Mouse (Mus musculus): ENCODE measurements around the gene Bbof1. TPM values are rescaled to one million over a fixed set of nuclear protein-coding genes. Genes with fewer than 3 reads are reported as not detected.

Bbof1 gene
- polyA plus RNA-seq, 1 experiment = 33.0 TPM

DNA sequence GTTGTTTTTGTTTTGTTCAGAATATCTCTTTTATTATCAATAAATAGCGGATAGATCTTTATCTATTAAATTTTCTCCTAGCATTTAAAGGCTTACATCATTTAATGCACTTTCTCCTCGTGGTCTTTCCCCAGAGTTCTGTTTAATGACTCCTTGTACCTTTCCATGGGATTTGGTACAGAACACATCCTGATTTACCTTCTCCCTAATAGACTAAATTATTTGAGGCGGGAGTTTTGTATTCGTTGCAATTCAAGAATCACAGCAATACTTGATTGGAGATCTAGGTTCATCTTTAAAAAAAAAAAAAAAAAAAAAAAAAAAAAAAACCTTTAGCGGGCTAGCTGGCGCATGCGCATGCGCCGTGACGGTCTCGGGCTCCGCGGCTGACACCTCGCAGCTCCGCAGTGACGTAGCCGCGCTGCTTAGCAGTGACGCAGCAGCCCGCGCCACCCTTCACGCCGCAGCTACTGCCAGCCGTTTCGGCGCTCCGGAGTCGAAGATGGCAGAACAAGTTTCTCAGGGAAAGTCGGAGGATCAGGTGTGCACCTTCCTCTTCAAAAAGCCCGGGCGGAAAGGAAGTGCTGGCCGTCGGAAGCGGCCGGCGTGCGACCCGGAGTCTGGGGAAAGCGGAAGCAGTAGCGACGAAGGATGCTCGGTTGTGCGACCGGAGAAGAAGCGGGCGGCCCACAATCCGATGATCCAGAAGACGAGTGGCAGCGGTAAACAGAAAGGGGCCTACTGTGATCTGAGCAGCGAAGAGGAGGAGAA, 8.1 kb downstream of the Bbof1 start, which contains the start of gene Rnf113a2:
Gene Rnf113a2, plus strand, starts transcription at position 363 of the 771 bp plus-strand sequence.
- TF ChIP-seq CTCF (IDR thresholded peaks at IDR 0.05; ENCODE audit: control insufficient read depth, insufficient read depth, insufficient replicate concordance, low read depth, low read length) (no peak), POLR2A (IDR thresholded peaks at IDR 0.05; ENCODE audit: control insufficient read depth, low read depth, low read length) (peak; percentile 90)
- Histone ChIP-seq H3K27ac (ENCODE audit: control insufficient read depth, insufficient read depth, low read depth, low read length) (peak within 1 kb of the TSS; percentile 78), H3K36me3 (ENCODE audit: control insufficient read depth, insufficient read depth, low read length) (peaks cover 3% of the 10 kb centered on the region)

DNA sequence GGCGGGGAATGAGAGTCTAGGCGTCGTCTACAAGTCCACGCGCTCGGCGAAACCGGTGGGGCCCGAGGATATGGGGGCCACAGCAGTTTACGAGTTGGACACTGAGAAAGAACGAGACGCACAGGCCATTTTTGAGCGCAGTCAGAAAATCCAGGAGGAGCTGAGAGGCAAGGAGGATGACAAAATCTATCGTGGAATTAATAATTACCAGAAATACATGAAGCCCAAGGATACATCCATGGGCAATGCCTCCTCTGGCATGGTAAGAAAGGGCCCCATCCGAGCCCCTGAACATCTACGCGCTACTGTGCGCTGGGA, 8.7 kb downstream of the Bbof1 start:
- TF ChIP-seq POLR2A (IDR thresholded peaks at IDR 0.05; ENCODE audit: control insufficient read depth, low read depth, low read length) = no peak
- TF ChIP-seq CTCF (IDR thresholded peaks at IDR 0.05; ENCODE audit: control insufficient read depth, insufficient read depth, insufficient replicate concordance, low read depth, low read length) = no peak
- peak overlapping the region; percentile 96 for H3K4me3 ChIP-seq (ENCODE audit: control insufficient read depth, low read depth, low read length)
- peak overlapping the region; percentile 78 for H3K27ac ChIP-seq (ENCODE audit: control insufficient read depth, insufficient read depth, low read depth, low read length)
- H3K27me3 ChIP-seq (ENCODE audit: control insufficient read depth, insufficient read depth, low read length) = no peaks in the 10 kb centered on the region
- no peaks in the 10 kb centered on the region for H3K4me1 ChIP-seq (ENCODE audit: control insufficient read depth, insufficient read depth, low read length)
- H3K36me3 ChIP-seq (ENCODE audit: control insufficient read depth, insufficient read depth, low read length) = peaks cover 3% of the 10 kb centered on the region

More for the DNA sequence above, 8.1 kb downstream of the Bbof1 start, which contains the start of gene Rnf113a2:
- Histone ChIP-seq H3K27me3 (ENCODE audit: control insufficient read depth, insufficient read depth, low read length) (no peaks in the 10 kb centered on the region), H3K4me1 (ENCODE audit: control insufficient read depth, insufficient read depth, low read length) (no peaks in the 10 kb centered on the region), H3K4me3 (ENCODE audit: control insufficient read depth, low read depth, low read length) (peak within 1 kb of the TSS; percentile 96)

DNA sequence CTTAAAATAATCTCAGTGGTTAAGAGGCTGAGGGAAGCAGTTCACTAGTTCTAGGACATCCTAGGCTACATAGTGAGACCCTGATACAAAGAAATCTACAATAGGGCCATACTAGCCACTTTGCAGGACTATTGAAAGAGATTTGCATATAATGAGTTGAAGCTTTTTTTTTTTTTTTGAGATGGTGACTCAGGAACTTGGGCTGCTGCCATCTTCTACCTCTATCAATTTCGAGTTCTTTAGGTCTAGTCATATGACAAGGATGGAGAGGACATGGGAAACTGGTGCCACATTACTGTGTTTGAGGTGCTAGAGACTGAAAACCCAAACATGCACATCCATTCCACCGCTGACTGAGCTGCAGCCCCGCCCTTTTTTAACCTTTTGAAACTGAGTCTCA, 15.1 kb downstream of the Bbof1 start:
- no peaks in the 10 kb centered on the region for H3K4me1 ChIP-seq (ENCODE audit: control insufficient read depth, insufficient read depth, low read length)
- H3K4me3 ChIP-seq (ENCODE audit: control insufficient read depth, low read depth, low read length) = no peak overlapping the region
- no peak overlapping the region for H3K27ac ChIP-seq (ENCODE audit: control insufficient read depth, insufficient read depth, low read depth, low read length)
- TF ChIP-seq CTCF (IDR thresholded peaks at IDR 0.05; ENCODE audit: control insufficient read depth, insufficient read depth, insufficient replicate concordance, low read depth, low read length) (no peak), POLR2A (IDR thresholded peaks at IDR 0.05; ENCODE audit: control insufficient read depth, low read depth, low read length) (no peak)
- H3K36me3 ChIP-seq (ENCODE audit: control insufficient read depth, insufficient read depth, low read length) = peaks cover 4% of the 10 kb centered on the region
- no peaks in the 10 kb centered on the region for H3K27me3 ChIP-seq (ENCODE audit: control insufficient read depth, insufficient read depth, low read length)

DNA sequence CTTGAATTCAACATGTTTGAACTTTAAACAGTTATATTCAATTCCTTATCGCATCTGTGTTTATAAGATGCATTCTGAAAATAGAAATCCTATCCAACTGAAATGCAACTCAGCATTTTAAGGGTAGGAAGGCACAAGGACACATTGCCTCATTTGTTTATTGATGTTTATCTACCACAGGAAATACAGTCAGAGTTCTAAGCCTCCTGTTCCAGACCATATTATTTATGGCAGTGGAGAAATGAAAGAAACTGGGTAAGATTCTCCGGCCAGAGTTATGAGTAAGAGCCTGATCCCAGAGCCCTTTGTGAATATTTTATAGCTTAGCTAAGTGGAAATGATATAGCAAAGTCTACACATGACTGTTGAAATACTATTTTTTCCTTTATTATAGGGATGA, 21.0 kb downstream of the Bbof1 start:
- Histone ChIP-seq H3K4me3 (ENCODE audit: control insufficient read depth, low read depth, low read length) (no peak overlapping the region), H3K4me1 (ENCODE audit: control insufficient read depth, insufficient read depth, low read length) (no peaks in the 10 kb centered on the region), H3K36me3 (ENCODE audit: control insufficient read depth, insufficient read depth, low read length) (peaks cover 1% of the 10 kb centered on the region), H3K27ac (ENCODE audit: control insufficient read depth, insufficient read depth, low read depth, low read length) (no peak overlapping the region; the same call in 1 of the 2 replicates), H3K27me3 (ENCODE audit: control insufficient read depth, insufficient read depth, low read length) (no peaks in the 10 kb centered on the region)
- TF ChIP-seq POLR2A (IDR thresholded peaks at IDR 0.05; ENCODE audit: control insufficient read depth, low read depth, low read length) = no peak
- no peak for TF ChIP-seq CTCF (IDR thresholded peaks at IDR 0.05; ENCODE audit: control insufficient read depth, insufficient read depth, insufficient replicate concordance, low read depth, low read length)

DNA sequence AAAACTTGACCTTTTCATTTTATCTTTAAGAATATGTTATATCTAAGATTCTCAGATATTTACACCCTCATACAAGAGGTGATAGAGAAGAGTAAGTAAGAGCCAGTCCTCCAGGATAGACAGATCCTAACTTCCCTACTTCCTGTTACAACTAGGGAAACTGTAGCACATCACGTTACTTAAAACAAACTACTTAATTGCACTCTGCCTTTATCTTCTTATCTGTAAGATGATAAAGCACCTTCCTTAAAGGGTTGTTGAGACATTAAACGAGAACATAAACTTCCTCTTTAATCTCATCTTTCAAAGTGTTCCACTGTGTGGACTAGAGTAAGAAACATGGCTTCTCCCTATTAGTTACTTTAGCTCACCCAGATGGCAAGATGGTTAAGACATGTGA, 29.8 kb downstream of the Bbof1 start:
- Histone ChIP-seq H3K4me3 (ENCODE audit: control insufficient read depth, low read depth, low read length) (no peak overlapping the region), H3K4me1 (ENCODE audit: control insufficient read depth, insufficient read depth, low read length) (no peaks in the 10 kb centered on the region), H3K27me3 (ENCODE audit: control insufficient read depth, insufficient read depth, low read length) (no peaks in the 10 kb centered on the region), H3K36me3 (ENCODE audit: control insufficient read depth, insufficient read depth, low read length) (no peaks in the 10 kb centered on the region; the same call in 1 of the 2 replicates), H3K27ac (ENCODE audit: control insufficient read depth, insufficient read depth, low read depth, low read length) (no peak overlapping the region)
- TF ChIP-seq CTCF (IDR thresholded peaks at IDR 0.05; ENCODE audit: control insufficient read depth, insufficient read depth, insufficient replicate concordance, low read depth, low read length) (no peak), POLR2A (IDR thresholded peaks at IDR 0.05; ENCODE audit: control insufficient read depth, low read depth, low read length) (no peak)

DNA sequence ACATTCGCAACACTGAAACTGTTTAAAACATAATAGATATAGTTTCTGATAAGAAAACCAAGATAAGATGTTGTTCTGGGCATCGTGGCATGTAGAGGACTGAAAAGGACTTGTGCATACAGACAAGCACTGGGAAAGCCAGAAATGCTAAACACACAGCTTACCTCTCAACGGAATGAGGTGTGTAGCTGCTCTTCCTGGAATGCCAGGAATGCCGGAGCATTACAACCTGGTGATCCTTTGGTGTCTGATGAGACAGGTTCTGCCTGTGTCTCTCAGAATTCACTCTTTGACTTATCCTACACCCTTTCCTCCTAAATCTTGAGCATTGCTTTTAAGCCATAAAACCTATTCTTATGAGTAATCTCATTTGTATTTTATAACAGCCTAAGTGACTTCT, 33.7 kb downstream of the Bbof1 start:
- Histone ChIP-seq H3K27me3 (ENCODE audit: control insufficient read depth, insufficient read depth, low read length) (no peaks in the 10 kb centered on the region), H3K4me3 (ENCODE audit: control insufficient read depth, low read depth, low read length) (no peak overlapping the region), H3K4me1 (ENCODE audit: control insufficient read depth, insufficient read depth, low read length) (no peaks in the 10 kb centered on the region), H3K27ac (ENCODE audit: control insufficient read depth, insufficient read depth, low read depth, low read length) (no peak overlapping the region), H3K36me3 (ENCODE audit: control insufficient read depth, insufficient read depth, low read length) (no peaks in the 10 kb centered on the region; the same call in 1 of the 2 replicates)
- no peak for TF ChIP-seq CTCF (IDR thresholded peaks at IDR 0.05; ENCODE audit: control insufficient read depth, insufficient read depth, insufficient replicate concordance, low read depth, low read length)
- no peak for TF ChIP-seq POLR2A (IDR thresholded peaks at IDR 0.05; ENCODE audit: control insufficient read depth, low read depth, low read length)

DNA sequence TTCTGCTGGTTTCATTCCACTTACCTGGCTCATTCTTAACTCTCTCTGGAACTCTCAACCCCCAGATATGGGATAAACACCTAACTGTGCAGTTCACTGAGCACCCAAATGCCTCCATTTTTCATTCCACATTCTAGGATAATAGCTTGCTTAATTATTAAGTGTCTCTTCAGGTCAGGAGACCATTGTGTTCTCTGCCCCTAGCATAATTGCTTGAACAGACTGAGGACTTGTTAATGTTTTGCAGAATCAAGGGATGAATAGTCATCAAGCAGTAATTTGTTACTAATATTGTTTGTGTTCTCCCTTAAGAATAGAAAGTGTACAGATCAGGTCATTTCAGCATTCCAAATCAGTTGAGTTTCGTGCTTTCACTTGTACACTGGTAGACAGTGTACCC, 38.5 kb downstream of the Bbof1 start:
- Histone ChIP-seq H3K4me3 (ENCODE audit: control insufficient read depth, low read depth, low read length) (no peak overlapping the region), H3K36me3 (ENCODE audit: control insufficient read depth, insufficient read depth, low read length) (no peaks in the 10 kb centered on the region; the same call in 1 of the 2 replicates), H3K4me1 (ENCODE audit: control insufficient read depth, insufficient read depth, low read length) (peaks cover 4% of the 10 kb centered on the region), H3K27ac (ENCODE audit: control insufficient read depth, insufficient read depth, low read depth, low read length) (no peak overlapping the region), H3K27me3 (ENCODE audit: control insufficient read depth, insufficient read depth, low read length) (no peaks in the 10 kb centered on the region)
- TF ChIP-seq CTCF (IDR thresholded peaks at IDR 0.05; ENCODE audit: control insufficient read depth, insufficient read depth, insufficient replicate concordance, low read depth, low read length) (no peak), POLR2A (IDR thresholded peaks at IDR 0.05; ENCODE audit: control insufficient read depth, low read depth, low read length) (no peak)
